Mouse (Mus musculus) cortical plate, adult 2 months (tissue): ENCODE measurements around the gene Oser1.

Experiments used
- CTCF ChIP-seq: fragments of 200-500 bp; IDR thresholded peaks from 2 replicates; pipeline ENCODE4 v1.5.1; 2011; ENCODE audit warnings: mild to moderate bottlenecking, control low read depth, low read length; ENCODE audit not compliant: insufficient read depth; ENCODE audit errors: extremely low read depth
- POLR2A ChIP-seq: fragments of 200-500 bp; IDR thresholded peaks from 2 replicates; pipeline ENCODE4 v1.6.1; 2011; ENCODE audit warnings: mild to moderate bottlenecking, low read length, control low read depth; ENCODE audit not compliant: insufficient read depth; ENCODE audit errors: extremely low read depth

GRCm38 (mm10) chr2:163398770-163399169 is 25.7 kb downstream of the Oser1 start:
- TF ChIP-seq CTCF (no peak), POLR2A (no peak)
